Mouse (Mus musculus) C2C12 (cell line): ENCODE measurements around the gene Mt2. TPM values are rescaled to one million over a fixed set of nuclear protein-coding genes. Genes with fewer than 3 reads are reported as not detected.

Experiments used
- H3K27me3 ChIP-seq: one replicate; pipeline ENCODE4 v1.6.1; 2011; ENCODE audit not compliant: control insufficient read depth, insufficient read depth, insufficient read length
- H3K36me3 ChIP-seq: one replicate; pipeline ENCODE4 v1.6.1; 2011; ENCODE audit not compliant: control insufficient read depth, insufficient read depth
- H3K4me3 ChIP-seq: one replicate; pipeline ENCODE4 v1.5.1; 2011; ENCODE audit warnings: mild to moderate bottlenecking, control low read depth; ENCODE audit not compliant: poor library complexity, insufficient read depth, severe bottlenecking
- H3K79me2 ChIP-seq: one replicate; pipeline ENCODE4 v1.6.1; 2011; ENCODE audit not compliant: control insufficient read depth, insufficient read depth
- H3K79me3 ChIP-seq: one replicate; pipeline ENCODE4 v1.6.1; 2011; ENCODE audit warnings: low read depth, control low read depth
- H3ac ChIP-seq: one replicate; pipeline ENCODE3; 2011; ENCODE audit warnings: low read depth; ENCODE audit not compliant: control insufficient read depth, insufficient read length
- CEBPB ChIP-seq: IDR thresholded peaks from one replicate; pipeline ENCODE4 v1.6.1; 2011; ENCODE audit warnings: low read depth, mild to moderate bottlenecking, control low read depth, moderate library complexity
- CTCF ChIP-seq: IDR thresholded peaks from one replicate; pipeline ENCODE4 v1.5.1; 2011; ENCODE audit not compliant: control insufficient read depth, insufficient read depth, insufficient read length
- FOSL1 ChIP-seq: IDR thresholded peaks from one replicate; pipeline ENCODE4 v1.8.0; 2011; ENCODE audit warnings: mild to moderate bottlenecking, low read length; ENCODE audit not compliant: poor library complexity, insufficient read depth, severe bottlenecking
- MAX ChIP-seq: IDR thresholded peaks from one replicate; pipeline ENCODE4 v1.6.1; 2011; ENCODE audit warnings: mild to moderate bottlenecking, control low read depth
- MYOD1 ChIP-seq: IDR thresholded peaks from one replicate; pipeline ENCODE4 v1.6.1; 2011; ENCODE audit warnings: low read depth; ENCODE audit not compliant: control insufficient read depth, insufficient read length
- MYOG ChIP-seq: IDR thresholded peaks from one replicate; pipeline ENCODE4 v1.6.1; 2011; ENCODE audit not compliant: control insufficient read depth, insufficient read length; ENCODE audit errors: extremely low read depth
- USF1 ChIP-seq: IDR thresholded peaks from one replicate; pipeline ENCODE4 v1.6.1; 2011; ENCODE audit warnings: low read depth, mild to moderate bottlenecking, control low read depth, moderate library complexity
- polyA plus RNA-seq: library from polyadenylated mRNA; unstranded; fragments of >200 nt; fragmentation: generic; extraction: Trizol; gene quantifications from one replicate; pipeline ENCODE4 v1.2.1, GENCODE M21; 2012; ENCODE audit warnings: missing spikeins

The Mt2 gene
- polyA plus RNA-seq, 1 experiment: 338 TPM

- Histone ChIP-seq H3K4me3 (no peak overlapping the region), H3ac (no peak overlapping the region), H3K36me3 (no peaks in the 10 kb centered on the region), H3K27me3 (peaks cover 3% of the 10 kb centered on the region), H3K79me2 (no peaks in the 10 kb centered on the region), H3K79me3 (no peaks in the 10 kb centered on the region)
- no peak for TF ChIP-seq CTCF
- TF ChIP-seq CEBPB: no peak
- TF ChIP-seq MYOG: no peak
- no peak for TF ChIP-seq USF1
- TF ChIP-seq FOSL1: no peak
- TF ChIP-seq MYOD1: no peak
- TF ChIP-seq MAX: no peak
These were observed 33.8 kb downstream of the Mt2 start for GRCm38 (mm10) chr8:94206256-94206655.

- Histone ChIP-seq H3K79me2 (no peaks in the 10 kb centered on the region), H3K79me3 (no peaks in the 10 kb centered on the region), H3K27me3 (peaks cover 3% of the 10 kb centered on the region), H3ac (no peak overlapping the region), H3K4me3 (no peak overlapping the region), H3K36me3 (no peaks in the 10 kb centered on the region)
- TF ChIP-seq MAX (no peak), CTCF (no peak), USF1 (no peak)
These were observed 35.0 kb downstream of the Mt2 start for GRCm38 (mm10) chr8:94207491-94207890.

- H3K36me3 ChIP-seq: no peaks in the 10 kb centered on the region
- no peak overlapping the region for H3K4me3 ChIP-seq
- H3K79me3 ChIP-seq: no peaks in the 10 kb centered on the region
- H3K27me3 ChIP-seq: peaks cover 3% of the 10 kb centered on the region
- TF ChIP-seq MYOD1 (no peak), MYOG (no peak), MAX (no peak), FOSL1 (no peak), CTCF (no peak), CEBPB (no peak), USF1 (no peak)
- H3ac ChIP-seq: no peak overlapping the region
- H3K79me2 ChIP-seq: peaks cover 2% of the 10 kb centered on the region
These were observed 37.2 kb downstream of the Mt2 start for GRCm38 (mm10) chr8:94209639-94210038.

GRCm38 (mm10) chr8:94210225-94210624 lies 37.8 kb downstream of the Mt2 start:
- Histone ChIP-seq H3K79me3 (peaks cover 4% of the 10 kb centered on the region), H3K79me2 (peaks cover 7% of the 10 kb centered on the region), H3K36me3 (no peaks in the 10 kb centered on the region), H3K4me3 (no peak overlapping the region), H3ac (no peak overlapping the region), H3K27me3 (peaks cover 3% of the 10 kb centered on the region)
- TF ChIP-seq MYOG (no peak), CTCF (no peak), MAX (no peak), MYOD1 (no peak), FOSL1 (no peak), USF1 (no peak), CEBPB (no peak)

GRCm38 (mm10) chr8:94213819-94214218 lies 41.4 kb downstream of the Mt2 start:
- Histone ChIP-seq H3K27me3 (peaks cover 3% of the 10 kb centered on the region), H3K36me3 (peaks cover 3% of the 10 kb centered on the region), H3K4me3 (no peak overlapping the region), H3K79me2 (peaks cover 43% of the 10 kb centered on the region), H3K79me3 (peaks cover 33% of the 10 kb centered on the region), H3ac (peak overlapping the region; percentile 5)
- TF ChIP-seq MYOD1 (no peak), MYOG (no peak), FOSL1 (no peak), MAX (no peak), CEBPB (no peak), CTCF (no peak), USF1 (no peak)

- peaks cover 35% of the 10 kb centered on the region for H3K79me3 ChIP-seq
- H3ac ChIP-seq: peak within 1 kb of the TSS; percentile 94
- peaks cover 3% of the 10 kb centered on the region for H3K27me3 ChIP-seq
- TF ChIP-seq MYOG: no peak
- TF ChIP-seq USF1: peak; percentile 78
- TF ChIP-seq CEBPB: no peak
- peak; percentile 25 for TF ChIP-seq MAX
- peak within 1 kb of the TSS; percentile 83 for H3K4me3 ChIP-seq
- H3K36me3 ChIP-seq: peaks cover 3% of the 10 kb centered on the region
- peaks cover 50% of the 10 kb centered on the region for H3K79me2 ChIP-seq
These were observed 42.0 kb downstream of the Mt2 start, which contains the start of gene Nup93 for GRCm38 (mm10) chr8:94214252-94215173. Gene Nup93, plus strand, starts transcription at chr8:94214564.

Other genes with a start within 250 kb of the Mt2 start
- 71.0 TPM for gene Amfr, start 159.8 kb upstream of the Mt2 start, polyA plus RNA-seq
- 112 TPM for gene Nudt21, start 135.6 kb upstream of the Mt2 start, polyA plus RNA-seq
- 9.7 TPM for gene Ogfod1, start 135.5 kb upstream of the Mt2 start, polyA plus RNA-seq
- 5.9 TPM for gene Bbs2, start 73.7 kb upstream of the Mt2 start, polyA plus RNA-seq
- gene Mt4, start 35.5 kb upstream of the Mt2 start, polyA plus RNA-seq: 0.26 TPM
- not detected for gene Mt3, start 20.1 kb upstream of the Mt2 start, polyA plus RNA-seq
- 963 TPM for gene Mt1, start 6.4 kb downstream of the Mt2 start, polyA plus RNA-seq
- gene Nup93, start 41.9 kb downstream of the Mt2 start, polyA plus RNA-seq: 58.7 TPM
- not detected for gene Slc12a3, start 156.5 kb downstream of the Mt2 start, polyA plus RNA-seq
- 48.8 TPM for gene Herpud1, start 213.8 kb downstream of the Mt2 start, polyA plus RNA-seq